Mouse (Mus musculus) left cerebral cortex, adult 2 months (tissue): ENCODE measurements around the gene Slc9a7. TPM values are rescaled to one million over a fixed set of nuclear protein-coding genes. Genes with fewer than 3 reads are reported as not detected.

ENCODE experiments used
- DNase-seq, 2 experiments: peaks; one replicate each; pipeline ENCODE4 v3.0.0; 2021 to 2022; ENCODE audit warnings: low spot score in 2 of 2, mixed read lengths in 1 of 2; ENCODE audit errors: extremely low spot score in 1 of 2
- H3K27ac ChIP-seq: fragments of 200-600 bp; 2 replicates; pipeline ENCODE4 v1.8.1; 2022
- H3K4me3 ChIP-seq: fragments of 200-600 bp; 2 replicates; pipeline ENCODE4 v1.8.1; 2022
- CTCF ChIP-seq: fragments of 200-600 bp; IDR thresholded peaks from 2 replicates; pipeline ENCODE4 v1.8.1; 2022; ENCODE audit warnings: antibody characterized with exemption, mild to moderate bottlenecking, moderate library complexity
- intact Hi-C: fragments of 180-260 bp; cut with DNase I; formaldehyde crosslinking; loops from one replicate; pipeline ENCODE4 v1.15.1; 2025
- total RNA-seq, 2 experiments: library from RNA; stranded (reverse); gene quantifications; 2 replicates each; pipeline ENCODE4 v1.2.3; 2021

Gene Slc9a7
- total RNA-seq, 2 experiments from 2014 or later: 58.2 TPM

DNA sequence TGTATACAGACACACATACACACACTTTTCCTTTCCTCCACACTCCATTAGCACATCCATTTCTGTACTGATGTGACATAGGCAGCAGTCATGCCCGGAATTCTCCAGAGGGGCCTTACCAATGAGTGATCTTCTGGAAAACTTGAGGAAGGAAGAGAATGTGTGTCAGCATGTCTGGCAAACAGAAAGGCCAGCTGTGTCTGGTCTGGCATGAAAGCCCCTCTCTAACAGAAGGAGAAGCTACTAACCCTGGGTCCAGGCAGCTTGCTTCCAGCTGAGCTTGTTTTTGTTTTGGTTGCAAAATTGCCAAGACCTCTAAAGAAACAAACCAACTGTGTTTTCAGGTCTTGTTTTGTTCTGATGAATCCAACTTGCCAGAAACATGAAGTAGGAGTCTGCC, 162.1 kb downstream of the Slc9a7 start:
- no peak for TF ChIP-seq CTCF
- intact Hi-C loops: no loop called here
- Histone ChIP-seq H3K4me3 (no peak overlapping the region), H3K27ac (no peak overlapping the region)
- DNase-seq: no peak

DNA sequence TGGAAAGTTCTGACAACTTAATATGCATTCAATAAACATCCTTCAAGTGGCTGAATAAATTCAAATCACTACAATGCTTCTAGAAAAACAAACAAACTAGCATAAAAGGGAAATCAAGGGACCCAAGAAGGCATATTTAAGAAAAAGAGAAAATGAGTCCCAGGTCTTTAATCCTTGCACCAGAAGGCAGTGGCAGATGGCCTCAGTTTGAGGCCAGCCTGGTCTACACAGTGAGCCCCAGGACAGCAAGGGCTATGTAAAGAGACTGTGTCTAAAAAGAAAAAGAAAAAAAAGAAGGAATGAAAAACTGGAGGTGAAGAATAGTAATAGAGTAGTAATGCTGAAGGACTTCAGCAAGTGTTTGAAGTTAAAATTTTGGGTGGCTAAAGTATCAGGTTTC, 162.7 kb downstream of the Slc9a7 start:
- intact Hi-C loops: no loop called here
- Histone ChIP-seq H3K4me3 (no peak overlapping the region), H3K27ac (no peak overlapping the region)
- no peak for DNase-seq
- TF ChIP-seq CTCF: no peak

DNA sequence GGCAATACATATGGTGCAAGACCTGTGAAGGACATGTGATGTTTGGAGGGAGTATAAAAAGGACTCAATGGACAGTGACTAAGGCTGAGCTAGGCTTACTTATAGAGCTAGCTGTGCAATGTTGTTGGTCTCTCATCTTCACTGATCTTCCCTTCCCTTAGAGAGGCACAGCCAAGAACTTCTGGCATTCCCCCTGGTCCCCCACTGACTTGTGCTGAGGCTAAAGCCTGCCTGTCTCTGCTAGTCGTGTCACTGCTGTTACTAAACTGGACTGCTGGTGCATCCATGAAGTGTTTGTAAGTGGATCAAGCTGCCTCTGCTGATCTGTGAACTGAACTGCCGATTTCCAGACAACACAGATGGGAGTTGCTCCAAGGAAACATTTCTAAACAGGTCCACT, 166.1 kb downstream of the Slc9a7 start:
- intact Hi-C loops: no loop called here
- Histone ChIP-seq H3K4me3 (no peak overlapping the region), H3K27ac (no peak overlapping the region)
- TF ChIP-seq CTCF: no peak
- no peak for DNase-seq

- H3K4me3 ChIP-seq: no peak overlapping the region
- intact Hi-C loops: no loop called here
- no peak overlapping the region for H3K27ac ChIP-seq
- TF ChIP-seq CTCF: no peak
- DNase-seq: no peak
These were observed 173.9 kb downstream of the Slc9a7 start for GRCm38 (mm10) chrX:20117717-20118116.

DNA sequence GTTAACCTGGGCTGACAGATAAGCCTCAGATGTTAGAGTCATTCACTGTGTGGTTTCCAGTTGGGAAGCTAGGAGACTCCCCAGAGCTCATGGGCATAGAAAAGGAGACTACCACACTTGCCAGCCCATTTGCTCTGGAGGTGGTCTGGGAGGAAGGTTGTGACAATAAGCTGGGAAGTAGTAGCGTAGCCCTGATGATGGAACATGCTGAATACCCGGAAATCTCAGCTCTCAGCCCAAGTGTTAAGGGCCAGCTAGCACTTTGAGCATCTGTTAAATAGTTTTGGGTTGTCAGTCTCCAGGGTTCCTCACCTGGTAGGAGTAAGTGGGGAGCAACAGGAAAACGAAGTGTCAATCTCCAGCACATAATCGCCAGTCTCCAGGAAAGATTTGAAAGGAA, 221.4 kb downstream of the Slc9a7 start:
- intact Hi-C loops: no loop called here
- TF ChIP-seq CTCF: no peak
- no peak overlapping the region for H3K27ac ChIP-seq
- no peak overlapping the region for H3K4me3 ChIP-seq
- no peak for DNase-seq

GRCm38 (mm10) chrX:20066636-20067035, 225.0 kb downstream of the Slc9a7 start:
- no peak for DNase-seq
- no peak for TF ChIP-seq CTCF
- Histone ChIP-seq H3K4me3 (no peak overlapping the region), H3K27ac (no peak overlapping the region)
- intact Hi-C loops: no loop called here

GRCm38 (mm10) chrX:20061764-20062480, 229.7 kb downstream of the Slc9a7 start:
- H3K27ac ChIP-seq: no peak overlapping the region
- intact Hi-C loops: loop anchor here (5.0 kb wide), 1 partner anchor 95 kb away; no protein-coding TSS in a partner anchor
- no peak for DNase-seq
- no peak for TF ChIP-seq CTCF
- H3K4me3 ChIP-seq: no peak overlapping the region

GRCm38 (mm10) chrX:20060769-20061315, 230.8 kb downstream of the Slc9a7 start:
- peak in 1 of 2 experiments; percentile 13 for DNase-seq
- intact Hi-C loops: loop anchor here (5.0 kb wide), 1 partner anchor 96 kb away; no protein-coding TSS in a partner anchor
- Histone ChIP-seq H3K27ac (no peak overlapping the region), H3K4me3 (peak overlapping the region; percentile 44)
- TF ChIP-seq CTCF: no peak

- Histone ChIP-seq H3K27ac (no peak overlapping the region), H3K4me3 (peak overlapping the region; percentile 44)
- intact Hi-C loops: loop anchor here (5.0 kb wide), 1 partner anchor 97 kb away; no protein-coding TSS in a partner anchor
- no peak; the same call in 1 of the 2 replicates for TF ChIP-seq CTCF
- no peak for DNase-seq
These were observed 231.4 kb downstream of the Slc9a7 start for GRCm38 (mm10) chrX:20060096-20060768.

- no peak for TF ChIP-seq CTCF
- intact Hi-C loops: no loop called here
- peak; percentile 21 to 31 for DNase-seq
- peak within 1 kb of the TSS; percentile 44 for H3K4me3 ChIP-seq
- no peak within 1 kb of the TSS for H3K27ac ChIP-seq
These were observed 232.1 kb downstream of the Slc9a7 start, which contains the start of gene Chst7 for GRCm38 (mm10) chrX:20059381-20059971. TSS of gene Chst7 (plus strand) at chrX:20059560.

Other genes with a start within 250 kb of the Slc9a7 start
- 1 to 10 TPM; 1.7 to 3.6 TPM for gene Chst7, start 232.2 kb downstream of the Slc9a7 start, total RNA-seq
- 10 to 100 TPM; 17.7 to 17.8 TPM for gene Rp2, start 72.7 kb upstream of the Slc9a7 start, total RNA-seq
- gene Jade3, start 133.9 kb upstream of the Slc9a7 start, total RNA-seq: 1 to 10 TPM; 6.4 to 7.1 TPM